Mouse (Mus musculus) erythroblast, embryonic 14.5 days (primary cell): ENCODE results near the gene Hcn1. TPM values are rescaled to one million over a fixed set of nuclear protein-coding genes. Genes with fewer than 3 reads are reported as not detected.

Experiments
- H3K27me3 ChIP-seq: 2 replicates; pipeline ENCODE4 v1.6.1; 2012; ENCODE audit warnings: inconsistent platforms; ENCODE audit not compliant: control insufficient read depth
- H3K36me3 ChIP-seq: 2 replicates; pipeline ENCODE4 v1.6.1; 2012; ENCODE audit warnings: mild to moderate bottlenecking, inconsistent platforms; ENCODE audit not compliant: control insufficient read depth
- H3K4me1 ChIP-seq: 2 replicates; pipeline ENCODE4 v1.6.1; 2012; ENCODE audit warnings: inconsistent platforms; ENCODE audit not compliant: control insufficient read depth
- H3K4me3 ChIP-seq: replicated peaks from 2 replicates; pipeline ENCODE3; 2012; ENCODE audit warnings: moderate library complexity, mild to moderate bottlenecking, inconsistent platforms
- H3K9me3 ChIP-seq: 2 replicates; pipeline ENCODE4 v1.6.1; 2012; ENCODE audit warnings: low read length, inconsistent platforms, mixed read lengths; ENCODE audit not compliant: control insufficient read depth
- GATA1 ChIP-seq: IDR thresholded peaks from 2 replicates; pipeline ENCODE4 v1.6.1; 2012; ENCODE audit warnings: low read length, inconsistent platforms, mixed read lengths
- TAL1 ChIP-seq: IDR thresholded peaks from 3 replicates; pipeline ENCODE4 v1.6.1; 2012; ENCODE audit warnings: low read length, inconsistent platforms, mixed read lengths
- polyA plus RNA-seq: library from polyadenylated mRNA; stranded (reverse); fragments of >175 nt; gene quantifications from 2 replicates; pipeline ENCODE4 v1.2.3, GENCODE M21; 2012

Hcn1 gene
- polyA plus RNA-seq, 1 experiment, result 0.01 TPM

- TF ChIP-seq GATA1 (no peak), TAL1 (no peak)
- H3K9me3 ChIP-seq, result no peaks in the 10 kb centered on the region; the same call in 1 of the 2 replicates
- no peak overlapping the region for H3K4me3 ChIP-seq
- H3K27me3 ChIP-seq, result no peaks in the 10 kb centered on the region
- H3K4me1 ChIP-seq, result no peaks in the 10 kb centered on the region
- no peaks in the 10 kb centered on the region for H3K36me3 ChIP-seq
Observed at GRCm38 (mm10) chr13:118023381-118023780, 421.3 kb downstream of the Hcn1 start.

- H3K36me3 ChIP-seq, result no peaks in the 10 kb centered on the region
- H3K27me3 ChIP-seq, result no peaks in the 10 kb centered on the region
- H3K4me1 ChIP-seq, result no peaks in the 10 kb centered on the region
- TF ChIP-seq GATA1, result no peak
- TF ChIP-seq TAL1, result no peak
- H3K9me3 ChIP-seq, result no peaks in the 10 kb centered on the region
- H3K4me3 ChIP-seq, result no peak overlapping the region
Observed at GRCm38 (mm10) chr13:118026510-118026909, 424.4 kb downstream of the Hcn1 start.

GRCm38 (mm10) chr13:118027868-118028267 lies 425.7 kb downstream of the Hcn1 start:
- Histone ChIP-seq H3K9me3 (no peaks in the 10 kb centered on the region), H3K36me3 (no peaks in the 10 kb centered on the region), H3K27me3 (no peaks in the 10 kb centered on the region), H3K4me3 (no peak overlapping the region), H3K4me1 (no peaks in the 10 kb centered on the region)
- no peak for TF ChIP-seq GATA1
- no peak for TF ChIP-seq TAL1

- TF ChIP-seq GATA1, result no peak
- TF ChIP-seq TAL1, result no peak
- Histone ChIP-seq H3K36me3 (no peaks in the 10 kb centered on the region), H3K4me1 (no peaks in the 10 kb centered on the region), H3K4me3 (no peak overlapping the region), H3K9me3 (no peaks in the 10 kb centered on the region), H3K27me3 (no peaks in the 10 kb centered on the region)
Observed at GRCm38 (mm10) chr13:118028662-118029061, 426.5 kb downstream of the Hcn1 start.

- no peak overlapping the region for H3K4me3 ChIP-seq
- TF ChIP-seq TAL1 (no peak), GATA1 (no peak)
- H3K4me1 ChIP-seq, result no peaks in the 10 kb centered on the region
- H3K27me3 ChIP-seq, result no peaks in the 10 kb centered on the region
- H3K9me3 ChIP-seq, result peaks cover 5% of the 10 kb centered on the region
- H3K36me3 ChIP-seq, result no peaks in the 10 kb centered on the region
Observed at GRCm38 (mm10) chr13:118029579-118029978, 427.5 kb downstream of the Hcn1 start.

GRCm38 (mm10) chr13:118035598-118035997 lies 433.5 kb downstream of the Hcn1 start:
- Histone ChIP-seq H3K4me3 (no peak overlapping the region), H3K36me3 (no peaks in the 10 kb centered on the region), H3K27me3 (no peaks in the 10 kb centered on the region), H3K4me1 (no peaks in the 10 kb centered on the region), H3K9me3 (peaks cover 12% of the 10 kb centered on the region)
- TF ChIP-seq GATA1 (no peak), TAL1 (no peak)
